Mouse (Mus musculus): ENCODE results near the gene Lonrf2.

Gene Lonrf2

GRCm38 (mm10) chr1:38835568-38836476 lies 689 bp downstream of the Lonrf2 start:
- no peak for DNase-seq (ENCODE audit: low spot score in 2 of 2)

- no peak for DNase-seq (ENCODE audit: low spot score in 2 of 2)
These were observed 1.6 kb downstream of the Lonrf2 start for GRCm38 (mm10) chr1:38834899-38835298.

DNA sequence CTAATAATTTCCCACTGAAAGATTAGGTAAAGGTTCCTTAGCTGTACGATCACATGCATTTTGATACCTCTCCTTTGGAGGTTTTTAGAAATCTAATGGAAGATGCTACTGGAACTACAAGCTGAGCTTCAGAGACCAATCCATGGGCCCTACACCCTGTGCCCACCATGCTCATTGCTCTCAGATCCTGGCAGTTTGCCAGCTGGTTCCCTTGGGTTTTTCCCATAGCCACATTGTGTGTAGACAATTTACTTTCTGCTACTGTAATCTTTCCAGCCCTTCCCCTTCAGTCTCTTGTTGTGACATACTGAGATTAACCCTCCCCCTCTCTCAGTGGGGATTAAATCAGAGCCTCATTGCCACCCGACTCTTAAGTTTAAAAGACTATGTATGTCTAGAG lies 11.6 kb downstream of the Lonrf2 start:
- no peak for DNase-seq (ENCODE audit: low spot score in 2 of 2)

DNA sequence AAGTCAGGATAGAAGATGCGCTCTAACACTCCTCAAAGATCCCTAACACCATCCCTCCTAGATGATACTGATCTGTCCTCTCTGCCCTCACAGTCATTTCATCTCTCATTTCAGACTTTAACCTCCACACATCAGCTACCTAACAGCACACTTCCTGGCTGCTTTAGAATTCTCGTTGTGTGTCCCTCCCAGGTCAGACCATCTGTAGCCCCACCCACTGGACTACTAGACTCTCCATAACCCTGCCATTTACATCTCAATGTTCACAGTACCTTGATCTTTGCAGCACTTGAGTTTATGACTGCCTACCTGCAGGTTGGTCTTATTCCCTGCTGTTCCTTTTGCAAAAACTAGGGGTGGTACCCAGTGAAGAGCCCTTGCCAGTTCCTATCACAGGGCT lies 12.7 kb downstream of the Lonrf2 start:
- no peak for DNase-seq (ENCODE audit: low spot score in 2 of 2)

DNA sequence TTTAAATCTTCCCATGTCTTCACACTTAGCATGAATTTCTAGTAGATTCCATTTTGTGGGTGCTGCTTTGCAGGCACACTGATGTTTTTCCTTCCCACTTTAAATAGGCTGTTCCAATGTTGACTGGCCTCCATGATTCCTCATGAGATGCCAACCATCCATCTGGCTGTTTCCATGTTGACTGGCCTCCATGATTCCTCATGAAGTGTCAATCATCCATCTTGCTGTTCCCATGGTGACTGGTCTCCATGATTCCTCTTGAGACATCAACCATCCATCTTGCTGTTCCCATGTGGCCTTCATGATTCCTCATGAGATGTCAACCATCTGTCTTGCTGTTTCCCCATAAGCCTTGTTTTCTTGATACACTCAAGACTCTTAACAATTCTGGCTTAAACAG lies 16.8 kb downstream of the Lonrf2 start:
- DNase-seq (ENCODE audit: low spot score in 2 of 2) = no peak

DNA sequence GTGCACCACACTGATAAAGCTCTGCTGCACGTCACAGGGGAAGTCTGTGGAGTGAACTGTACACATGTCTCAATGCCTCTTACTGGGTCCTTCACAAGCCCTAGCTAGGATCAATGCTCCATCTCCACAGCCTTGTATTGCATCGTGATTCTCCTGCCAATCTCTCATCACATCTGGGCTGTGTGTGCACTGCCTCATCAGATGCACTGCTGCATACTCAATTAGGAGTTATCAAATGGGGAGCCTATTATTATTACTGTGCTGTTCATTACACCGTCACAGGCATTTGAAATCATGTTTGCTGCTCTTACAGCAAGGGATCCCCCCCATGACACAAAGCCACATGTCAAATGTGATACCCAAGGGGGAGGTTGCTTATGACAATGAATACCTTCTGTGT lies 18.8 kb downstream of the Lonrf2 start:
- no peak for DNase-seq (ENCODE audit: low spot score in 2 of 2)

DNA sequence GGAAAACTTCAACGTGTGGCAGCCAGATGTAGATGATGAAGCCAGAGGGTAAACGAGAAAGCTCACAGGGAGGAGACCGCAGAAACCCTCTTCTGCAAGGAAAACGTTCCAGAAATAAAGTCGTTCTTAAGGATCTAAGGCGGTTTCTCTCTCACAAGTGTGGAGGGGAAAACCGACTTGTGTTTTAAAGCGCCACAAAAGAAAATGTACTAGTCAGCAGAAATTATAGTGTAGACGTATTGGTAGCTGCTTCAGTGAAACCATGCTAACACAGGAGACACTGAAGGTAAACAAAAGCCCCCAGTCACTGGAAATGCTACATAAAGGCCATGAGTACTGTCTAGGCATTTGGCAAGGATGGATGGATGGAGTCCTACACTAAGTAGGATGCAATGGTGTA lies 19.2 kb downstream of the Lonrf2 start:
- no peak for DNase-seq (ENCODE audit: low spot score in 2 of 2)

DNA sequence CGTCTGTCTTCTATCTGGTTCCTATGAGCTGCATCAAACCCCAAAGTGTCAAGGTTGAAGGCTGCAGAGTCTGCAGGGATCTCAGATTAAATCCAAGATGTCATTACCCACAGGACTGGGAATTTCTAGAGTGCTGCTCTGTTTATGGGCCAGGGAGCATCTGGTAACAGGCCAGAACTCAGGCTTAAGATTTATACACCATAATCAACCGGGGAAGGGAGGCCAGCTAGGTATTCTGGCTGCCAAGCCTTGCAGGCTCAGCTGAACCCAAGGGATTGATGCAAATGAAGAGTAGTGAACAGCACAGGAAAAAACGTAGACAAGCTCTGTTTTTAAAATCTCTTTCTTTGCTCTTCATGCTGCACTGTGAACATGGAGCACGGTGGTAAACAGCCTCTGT lies 20.2 kb downstream of the Lonrf2 start:
- DNase-seq (ENCODE audit: low spot score in 2 of 2) = no peak

DNA sequence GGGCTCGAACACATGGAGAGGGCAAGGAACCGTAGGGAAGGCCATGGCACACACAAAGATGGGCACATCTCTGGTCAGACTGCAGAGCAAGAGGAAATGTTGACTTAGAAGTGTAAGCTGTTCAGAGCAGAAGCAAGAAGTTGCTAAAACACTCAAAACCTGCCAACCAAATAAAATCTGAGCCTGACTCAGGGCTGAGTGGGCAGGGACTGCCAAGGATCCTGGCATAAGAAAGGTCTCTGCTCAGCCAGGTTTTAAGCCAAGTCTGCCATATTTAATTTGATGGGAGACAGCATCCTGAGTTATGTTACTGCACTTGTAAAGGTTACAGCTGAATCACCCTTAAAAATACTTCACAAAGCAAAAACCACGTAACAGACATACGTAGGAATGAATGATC lies 29.4 kb downstream of the Lonrf2 start:
- no peak for DNase-seq (ENCODE audit: low spot score in 2 of 2)

- DNase-seq (ENCODE audit: low spot score in 2 of 2) = no peak
These were observed 36.1 kb downstream of the Lonrf2 start for GRCm38 (mm10) chr1:38800402-38800801.

DNA sequence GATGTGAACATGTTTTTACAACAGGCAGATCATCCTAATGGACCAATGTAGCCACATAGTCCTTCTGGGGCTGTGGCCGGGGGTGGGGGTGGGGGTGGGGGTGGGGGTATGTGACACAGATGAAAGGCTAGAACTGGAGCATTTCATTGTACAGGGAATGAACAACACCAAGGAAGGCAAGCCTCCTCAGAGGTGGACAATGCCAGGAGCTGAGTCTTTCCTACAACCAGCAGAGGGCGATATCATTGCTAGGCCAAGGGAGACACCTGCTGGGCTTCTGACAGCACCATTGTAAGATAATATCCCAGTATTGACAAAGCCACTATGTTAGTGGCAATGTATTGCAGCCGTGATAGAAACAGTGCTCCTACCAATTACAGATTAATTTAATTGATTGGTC lies 37.2 kb downstream of the Lonrf2 start:
- DNase-seq (ENCODE audit: low spot score in 2 of 2) = no peak

DNA sequence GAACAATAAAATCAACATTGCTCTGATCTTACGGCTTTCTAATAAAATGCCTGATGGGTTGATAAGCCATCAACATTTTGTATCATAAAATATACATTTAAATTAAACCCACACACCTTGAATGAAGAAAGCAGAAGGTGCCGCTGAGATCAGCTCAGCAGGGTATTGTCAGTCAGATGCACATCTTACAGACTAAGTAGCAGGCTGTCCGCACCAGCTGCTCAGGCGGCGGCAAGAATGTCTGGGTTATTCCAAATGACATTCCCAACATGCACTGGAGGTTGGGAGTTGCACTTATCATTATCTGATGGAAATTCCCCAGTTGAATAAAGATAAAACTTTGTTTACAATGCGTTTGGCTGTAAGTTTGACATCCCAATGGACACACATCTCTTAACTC lies 39.6 kb downstream of the Lonrf2 start:
- no peak for DNase-seq (ENCODE audit: low spot score in 2 of 2)

DNA sequence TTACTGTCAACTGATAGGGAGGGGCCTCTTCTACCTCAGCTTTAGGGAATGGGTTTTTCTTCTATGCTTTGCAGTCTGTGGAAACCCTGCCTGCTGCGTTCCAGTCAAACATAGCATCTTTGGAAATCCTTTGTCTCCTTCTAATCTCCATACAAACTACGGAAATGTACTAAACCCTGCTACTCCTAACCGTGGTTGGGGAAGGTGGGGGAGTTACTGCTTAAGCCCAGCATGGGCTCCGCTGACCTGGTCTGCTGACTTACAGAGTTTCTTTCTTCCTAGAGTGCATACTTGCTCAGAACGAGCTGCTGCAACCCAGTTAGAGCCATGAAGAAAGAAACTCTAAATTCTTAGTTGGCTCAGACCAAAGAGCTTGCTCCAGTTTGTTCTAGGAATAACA lies 41.0 kb downstream of the Lonrf2 start:
- no peak for DNase-seq (ENCODE audit: low spot score in 2 of 2)

GRCm38 (mm10) chr1:38791016-38791810 lies 45.3 kb downstream of the Lonrf2 start:
- no peak for DNase-seq (ENCODE audit: low spot score in 2 of 2)

DNA sequence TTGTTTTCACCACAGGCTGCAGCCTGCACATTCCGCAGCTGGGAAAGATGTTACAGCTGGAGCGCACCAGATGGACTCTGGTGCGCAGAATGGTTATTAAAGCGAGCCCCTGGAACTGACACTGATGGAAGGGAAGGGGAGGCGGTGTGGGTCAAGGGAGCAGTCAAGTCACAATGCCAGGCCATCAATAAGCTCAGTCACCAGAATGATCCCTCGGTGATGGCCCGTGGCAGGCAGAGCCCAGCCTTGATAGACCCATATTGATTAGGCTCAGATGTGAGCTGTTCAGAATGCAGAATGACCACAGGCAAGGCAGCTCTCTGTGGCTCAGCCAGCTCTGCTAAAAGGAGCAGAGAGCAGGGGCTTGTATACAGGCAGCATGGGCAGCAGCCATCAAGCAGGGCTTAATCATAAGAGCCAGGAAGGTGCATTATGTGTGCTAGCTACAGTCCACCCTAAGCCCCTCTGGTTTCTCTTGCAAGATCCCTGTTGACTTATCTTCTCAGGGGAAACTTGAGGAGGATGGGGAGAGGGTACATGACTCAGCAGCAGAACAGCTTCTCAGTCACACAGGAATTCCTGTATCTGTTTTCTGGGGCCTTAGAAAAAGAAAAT lies 46.4 kb downstream of the Lonrf2 start:
- DNase-seq (ENCODE audit: low spot score in 2 of 2) = no peak

- DNase-seq (ENCODE audit: low spot score in 2 of 2) = no peak
These were observed 47.6 kb downstream of the Lonrf2 start for GRCm38 (mm10) chr1:38788904-38789303.

DNA sequence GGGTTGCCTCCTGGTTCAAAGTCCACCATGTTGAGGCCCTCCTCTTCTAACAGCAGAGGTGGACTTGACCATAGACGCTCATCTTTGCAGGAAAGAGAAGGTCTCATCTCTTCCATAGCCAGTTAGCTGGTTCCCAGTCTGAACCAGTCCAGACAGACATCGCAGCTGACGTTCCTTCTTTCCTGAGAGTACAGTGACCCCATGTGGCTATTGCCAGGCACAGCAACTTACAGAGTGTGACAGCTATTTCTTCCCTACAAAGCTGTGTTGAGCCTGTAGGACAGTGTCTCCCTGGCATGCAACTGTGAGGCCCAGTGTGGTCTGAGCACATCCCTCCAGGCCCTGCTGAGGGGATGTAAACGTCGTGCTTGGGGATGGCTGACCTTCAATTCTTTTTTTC lies 49.1 kb downstream of the Lonrf2 start:
- peak; percentile 43 to 54 for DNase-seq (ENCODE audit: low spot score in 2 of 2)

- DNase-seq (ENCODE audit: low spot score in 2 of 2) = no peak
These were observed 50.2 kb downstream of the Lonrf2 start for GRCm38 (mm10) chr1:38786358-38786757.

GRCm38 (mm10) chr1:38778271-38778670 lies 58.2 kb downstream of the Lonrf2 start:
- DNase-seq (ENCODE audit: low spot score in 2 of 2) = peak in 1 of 2 experiments; percentile 23

- DNase-seq (ENCODE audit: low spot score in 2 of 2) = peak; percentile 86 to 91
These were observed 59.0 kb downstream of the Lonrf2 start for GRCm38 (mm10) chr1:38777500-38777899.

DNA sequence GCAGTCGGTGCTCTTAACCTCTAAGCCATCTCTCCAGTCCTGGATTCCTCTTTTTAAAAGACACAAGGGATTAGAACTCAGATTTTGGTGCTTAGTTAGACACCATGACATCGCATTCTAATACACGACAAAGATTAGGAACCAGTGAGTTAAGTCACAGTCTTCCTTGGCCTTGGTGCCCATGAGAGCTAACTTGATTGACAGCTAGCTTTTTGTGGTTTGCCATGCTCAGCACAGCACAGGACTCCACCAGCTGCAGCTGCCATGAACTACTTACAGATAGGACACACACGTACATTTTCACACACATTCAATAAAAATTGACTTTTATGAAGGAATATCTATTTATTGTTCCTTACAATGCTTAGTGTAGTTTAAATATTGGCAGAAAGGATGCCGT lies 60.8 kb downstream of the Lonrf2 start:
- no peak for DNase-seq (ENCODE audit: low spot score in 2 of 2)

DNA sequence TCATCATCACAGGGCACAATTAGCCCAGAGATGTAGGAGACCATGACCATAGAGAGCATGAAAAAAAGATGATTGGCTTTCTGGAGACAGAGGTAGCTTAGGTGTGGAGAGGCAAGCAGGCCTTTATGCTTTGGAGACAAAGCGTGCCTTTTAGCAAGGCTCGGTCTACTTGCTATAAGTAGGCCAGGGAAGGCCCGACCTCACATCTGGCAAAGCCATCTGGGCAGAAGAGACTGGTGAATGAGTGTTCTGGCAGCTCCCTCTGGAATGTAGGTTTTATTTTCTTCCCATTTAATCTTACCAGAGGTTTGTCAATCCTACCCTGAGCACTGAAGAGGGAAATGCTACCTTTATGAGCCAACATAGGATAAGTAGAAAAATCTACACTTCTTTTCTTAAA lies 65.8 kb downstream of the Lonrf2 start:
- DNase-seq (ENCODE audit: low spot score in 2 of 2) = no peak

- peak; percentile 50 to 72 for DNase-seq (ENCODE audit: low spot score in 2 of 2)
These were observed 66.6 kb downstream of the Lonrf2 start for GRCm38 (mm10) chr1:38769920-38770319.
